Mouse (Mus musculus) limb, embryonic 14.5 days (tissue): ENCODE data around the gene Fastk. TPM values are rescaled to one million over a fixed set of nuclear protein-coding genes. Genes with fewer than 3 reads are reported as not detected.

Experiments
- ATAC-seq: fragments of 200-750 bp; cut with Nextera tagmentation; 2 replicates; pipeline ENCODE4 v1.8.0; 2017; ENCODE audit warnings: low read depth, moderate number of reproducible peaks, moderate TSS enrichment; ENCODE audit not compliant: low FRiP score
- DNase-seq: peaks from one replicate; pipeline ENCODE4 v3.0.0-alpha.2; 2015; ENCODE audit warnings: low spot score
- H3K27ac ChIP-seq: fragments of 300-500 bp; sonication (generic); replicated peaks from 2 replicates; pipeline ENCODE4 v1.5.1; 2014; ENCODE audit warnings: low read depth, mild to moderate bottlenecking, low read length, moderate library complexity, mixed read lengths
- H3K27me3 ChIP-seq: fragments of 300-500 bp; sonication (generic); 2 replicates; pipeline ENCODE4 v1.6.1; 2014; ENCODE audit warnings: low read length, mixed read lengths; ENCODE audit not compliant: control insufficient read depth, insufficient read depth
- H3K36me3 ChIP-seq: fragments of 300-500 bp; sonication (generic); 2 replicates; pipeline ENCODE4 v1.6.1; 2014; ENCODE audit warnings: mild to moderate bottlenecking, low read length, moderate library complexity, mixed read lengths; ENCODE audit not compliant: control insufficient read depth, insufficient read depth
- H3K4me1 ChIP-seq: fragments of 300-500 bp; sonication (generic); 2 replicates; pipeline ENCODE4 v1.6.1; 2014; ENCODE audit warnings: antibody characterized with exemption, low read length, mixed read lengths; ENCODE audit not compliant: control insufficient read depth, insufficient read depth
- H3K4me2 ChIP-seq: fragments of 300-500 bp; sonication (generic); replicated peaks from 2 replicates; pipeline ENCODE4 v1.6.1; 2014; ENCODE audit warnings: low read depth, mild to moderate bottlenecking, low read length, moderate library complexity; ENCODE audit not compliant: severe bottlenecking
- H3K4me3 ChIP-seq: fragments of 300-500 bp; sonication (generic); replicated peaks from 2 replicates; pipeline ENCODE4 v1.5.1; 2014; ENCODE audit warnings: low read length
- H3K9ac ChIP-seq: fragments of 300-500 bp; sonication (generic); 2 replicates; pipeline ENCODE4 v1.6.1; 2014; ENCODE audit warnings: mild to moderate bottlenecking, low read depth, low read length, moderate library complexity; ENCODE audit not compliant: severe bottlenecking
- H3K9me3 ChIP-seq: fragments of 300-500 bp; sonication (generic); 2 replicates; pipeline ENCODE4 v1.6.1; 2016; ENCODE audit warnings: low read length; ENCODE audit not compliant: control insufficient read depth
- POLR2A ChIP-seq: fragments of 200-500 bp; IDR thresholded peaks from 2 replicates; pipeline ENCODE4 v1.8.0; 2012; ENCODE audit warnings: inconsistent platforms, mild to moderate bottlenecking, moderate library complexity, borderline replicate concordance; ENCODE audit not compliant: insufficient read depth, insufficient read length; ENCODE audit errors: extremely low read depth
- WGBS: fragments of 180-500 bp; shearing (Covaris S2); extraction: QIAGEN DNeasy Blood & Tissue Kit; methylation state at CpG from one replicate; pipeline ENCODE4 v1.1.7; 2014; 5-methylcytosine and 5-hydroxymethylcytosine counted together
- polyA plus RNA-seq, 2 experiments: library from polyadenylated mRNA; depleted of rRNA in 1 of 2; stranded (reverse) in 1 of 2; unstranded in 1 of 2; fragments of >200 nt; fragmentation: Nextera tagmentation in 1 of 2; extraction: Ambion mirVana in 1 of 2; gene quantifications; 2 replicates each; pipeline versions ENCODE4 v1.2.1 to v1.2.3; 2012 to 2014

Fastk gene
- polyA plus RNA-seq, 2 experiments: 120 to 295 TPM

DNA sequence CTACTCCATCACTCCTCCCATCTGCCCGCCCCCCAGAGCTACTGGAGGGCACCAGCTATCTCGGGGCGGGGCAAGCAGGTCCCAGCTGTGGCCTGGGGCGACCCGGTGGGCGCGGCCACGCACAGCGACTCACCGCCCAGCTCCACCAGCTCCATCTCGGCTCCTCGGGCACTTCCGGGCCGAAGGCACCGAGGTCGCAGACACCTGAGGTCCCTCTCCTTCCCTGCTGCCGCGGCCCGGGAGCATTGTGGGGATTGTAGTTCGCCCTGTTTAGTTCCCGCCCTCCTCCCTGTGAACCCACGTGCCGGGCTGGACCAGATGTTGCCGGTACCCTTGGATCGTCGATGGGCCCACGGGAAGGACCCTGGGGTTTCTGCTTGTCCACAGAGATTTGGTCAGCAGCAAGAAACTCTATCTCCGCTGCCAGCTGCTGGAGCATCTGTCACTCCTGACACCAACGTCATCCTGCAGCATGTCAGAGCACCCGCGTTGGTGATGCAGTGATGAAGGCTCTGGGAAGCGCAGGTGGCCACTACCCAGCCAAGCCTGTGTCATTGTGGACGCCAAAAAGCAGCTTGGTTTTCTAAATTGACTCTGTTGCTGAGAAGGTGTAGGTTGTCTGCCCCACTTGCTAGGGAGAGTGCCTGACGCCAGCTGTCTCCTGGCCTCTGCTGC is 2.7 kb upstream of the Fastk start, which contains the start of gene Tmub1:
TSS of gene Tmub1 (minus strand) at position 231 of the 675 bp plus-strand sequence.
- Histone ChIP-seq H3K4me3 (peak within 1 kb of the TSS; percentile 59), H3K4me1 (peaks cover 27% of the 10 kb centered on the region), H3K27me3 (no peaks in the 10 kb centered on the region), H3K4me2 (peak within 1 kb of the TSS; percentile 77), H3K36me3 (peaks cover 9% of the 10 kb centered on the region), H3K9ac (peak within 1 kb of the TSS; percentile 48), H3K9me3 (no peaks in the 10 kb centered on the region), H3K27ac (no peak within 1 kb of the TSS)
- WGBS: 2% methylated on average over 34 of the region's 34 CpGs
- ATAC-seq: peak; percentile 39
- peak; percentile 63 for DNase-seq
- 0 out of 2 replicates have a peak, but pooled peaks have one; percentile 12 for TF ChIP-seq POLR2A

DNA sequence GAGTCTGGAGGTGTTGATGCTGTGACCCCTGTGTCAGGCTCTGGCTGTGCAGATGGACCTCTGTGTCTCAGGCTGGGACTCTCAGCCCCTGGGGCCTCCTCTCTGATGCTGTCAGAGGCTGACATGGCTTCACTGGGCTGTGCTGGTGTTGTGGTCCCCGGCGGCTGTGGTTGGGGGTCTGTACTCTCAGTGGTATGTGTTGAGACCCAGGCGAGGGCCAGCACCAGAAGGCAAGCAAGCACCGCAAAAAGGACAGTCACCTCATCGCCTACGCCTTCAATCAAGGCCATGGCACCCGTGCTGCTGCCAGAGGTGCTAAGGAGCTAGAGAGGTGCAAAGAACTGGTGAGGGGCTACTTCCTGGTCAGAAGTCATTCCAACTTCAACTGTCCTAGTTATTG is 1.5 kb upstream of the Fastk start:
- H3K9ac ChIP-seq: no peak overlapping the region
- H3K4me2 ChIP-seq: peak overlapping the region; percentile 77; the same call in 1 of the 2 replicates
- H3K4me1 ChIP-seq: peaks cover 27% of the 10 kb centered on the region
- H3K27ac ChIP-seq: no peak overlapping the region
- no peaks in the 10 kb centered on the region for H3K9me3 ChIP-seq
- no peak overlapping the region; the same call in 1 of the 2 replicates for H3K4me3 ChIP-seq
- no peak for ATAC-seq
- H3K27me3 ChIP-seq: no peaks in the 10 kb centered on the region
- DNase-seq: no peak
- no peak for TF ChIP-seq POLR2A
- H3K36me3 ChIP-seq: peaks cover 18% of the 10 kb centered on the region
- WGBS: 86% methylated on average over 7 of the region's 7 CpGs

- no peaks in the 10 kb centered on the region for H3K9me3 ChIP-seq
- ATAC-seq (no peak), DNase-seq (no peak)
- peak overlapping the region; percentile 92 for H3K27ac ChIP-seq
- peak overlapping the region; percentile 94 for H3K4me3 ChIP-seq
- H3K36me3 ChIP-seq: peaks cover 29% of the 10 kb centered on the region
- peak overlapping the region; percentile 86 for H3K4me2 ChIP-seq
- no peaks in the 10 kb centered on the region for H3K27me3 ChIP-seq
- 54% methylated on average over 20 of the region's 20 CpGs for WGBS
- no peak for TF ChIP-seq POLR2A
- H3K9ac ChIP-seq: peak overlapping the region; percentile 94
- H3K4me1 ChIP-seq: peaks cover 21% of the 10 kb centered on the region
Measured at GRCm38 (mm10) chr5:24445428-24446080, 467 bp upstream of the Fastk start.

DNA sequence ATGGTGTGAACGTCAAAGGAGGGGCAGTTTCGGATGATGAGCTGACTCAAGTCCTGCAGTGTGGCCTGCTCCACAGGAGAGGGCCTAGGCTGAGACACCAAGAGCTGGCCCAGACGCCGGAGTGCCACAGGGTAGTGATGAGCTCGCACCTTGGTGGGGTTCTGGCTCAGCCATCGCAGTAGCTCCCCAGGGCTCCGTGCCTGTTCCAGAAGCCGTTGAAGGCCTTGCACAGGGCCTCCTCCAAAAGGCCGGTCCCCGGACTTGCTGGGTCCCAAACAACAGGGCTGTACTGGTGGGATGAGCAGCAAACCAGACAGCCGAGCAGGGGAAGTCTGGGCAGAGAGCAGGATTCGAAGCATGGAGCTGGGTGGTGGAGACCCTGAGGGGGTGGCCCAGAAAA is 1.2 kb downstream of the Fastk start:
- Histone ChIP-seq H3K27ac (no peak overlapping the region), H3K36me3 (peaks cover 45% of the 10 kb centered on the region)

DNA sequence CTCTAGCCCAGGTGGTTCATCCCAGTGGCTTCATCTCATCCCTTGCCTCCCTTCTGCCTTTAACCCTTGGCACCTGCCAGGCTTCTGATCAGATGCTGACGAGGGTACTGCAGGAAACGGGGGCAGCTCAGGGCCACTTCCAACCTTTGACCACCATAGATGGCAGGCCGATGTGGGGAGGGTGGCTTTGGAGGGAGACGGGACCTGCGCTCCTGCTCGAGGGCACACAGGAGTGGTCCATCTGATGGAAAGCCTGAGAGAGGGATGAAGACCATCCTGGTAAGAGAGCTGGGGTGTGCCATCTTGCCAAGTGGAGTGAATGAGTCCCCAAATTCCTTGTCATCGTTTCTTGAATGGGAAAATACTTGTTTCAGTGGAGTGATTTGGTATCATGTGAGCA is 1.9 kb downstream of the Fastk start:
- H3K4me2 ChIP-seq: no peak overlapping the region
- no peak overlapping the region for H3K27ac ChIP-seq
- no peaks in the 10 kb centered on the region for H3K9me3 ChIP-seq
- peaks cover 21% of the 10 kb centered on the region for H3K4me1 ChIP-seq
- peaks cover 52% of the 10 kb centered on the region for H3K36me3 ChIP-seq
- TF ChIP-seq POLR2A: no peak
- no peak overlapping the region for H3K4me3 ChIP-seq
- no peak for DNase-seq
- no peak for ATAC-seq
- 92% methylated on average over 7 of the region's 7 CpGs for WGBS
- no peak overlapping the region for H3K9ac ChIP-seq
- no peaks in the 10 kb centered on the region for H3K27me3 ChIP-seq

More for the DNA sequence above, 1.2 kb downstream of the Fastk start:
- Histone ChIP-seq H3K4me3 (peak overlapping the region; percentile 94), H3K9me3 (no peaks in the 10 kb centered on the region), H3K9ac (peak overlapping the region; percentile 94), H3K4me1 (peaks cover 21% of the 10 kb centered on the region), H3K4me2 (peak overlapping the region; percentile 86), H3K27me3 (no peaks in the 10 kb centered on the region)
- ATAC-seq (no peak), DNase-seq (no peak)
- 83% methylated on average over 12 of the region's 12 CpGs for WGBS
- no peak for TF ChIP-seq POLR2A
